17 mouse cellular contexts compared by ENCODE assay signal in genomic region chr5:125317296-125317695, GRCm38 (mm10).
"Had no signal": no experiment of that assay in that cellular context is flagged by ENCODE, and none has a peak within 500 bp of the region (broad histone marks: within the 10 kb centered on the region; RNA-seq: fewer than 3 reads in every experiment).

No protein-coding gene starts in this region.

- H3K9me3 ChIP-seq: limb, embryonic 12.5 days; limb, embryonic 15.5 days; liver, embryonic 13.5 days had no signal

- H3K27ac ChIP-seq: limb, embryonic 12.5 days; limb, embryonic 15.5 days; liver, embryonic 13.5 days; stomach, postnatal 0 days had no signal

- H3K4me1 ChIP-seq: limb, embryonic 12.5 days had no signal

- H3K36me3 ChIP-seq: limb, embryonic 15.5 days had no signal

- H3K4me3 ChIP-seq: limb, embryonic 12.5 days; limb, embryonic 15.5 days; liver, embryonic 13.5 days had no signal

- DNase-seq: kidney, adult 18-20 months; kidney, adult 9 months; kidney, postnatal 14 days; kidney, postnatal 4 days; left cerebral cortex, postnatal 4 days; liver, embryonic 13.5 days; lung, adult 2 months; lung, postnatal 14 days; lung, postnatal 4 days; midbrain, embryonic 14.5 days; right cerebral cortex, adult 18-20 months; right cerebral cortex, postnatal 14 days; right cerebral cortex, postnatal 4 days had no signal

- H3K9ac ChIP-seq: limb, embryonic 12.5 days; limb, embryonic 15.5 days; liver, embryonic 13.5 days had no signal

- H3K4me2 ChIP-seq: limb, embryonic 12.5 days; limb, embryonic 15.5 days; liver, embryonic 13.5 days; midbrain, embryonic 11.5 days had no signal

- H3K27me3 ChIP-seq: limb, embryonic 12.5 days; limb, embryonic 15.5 days; liver, embryonic 13.5 days had no signal
